Comparison of ENCODE assay signal across 20 mouse cellular contexts in the genomic region with DNA sequence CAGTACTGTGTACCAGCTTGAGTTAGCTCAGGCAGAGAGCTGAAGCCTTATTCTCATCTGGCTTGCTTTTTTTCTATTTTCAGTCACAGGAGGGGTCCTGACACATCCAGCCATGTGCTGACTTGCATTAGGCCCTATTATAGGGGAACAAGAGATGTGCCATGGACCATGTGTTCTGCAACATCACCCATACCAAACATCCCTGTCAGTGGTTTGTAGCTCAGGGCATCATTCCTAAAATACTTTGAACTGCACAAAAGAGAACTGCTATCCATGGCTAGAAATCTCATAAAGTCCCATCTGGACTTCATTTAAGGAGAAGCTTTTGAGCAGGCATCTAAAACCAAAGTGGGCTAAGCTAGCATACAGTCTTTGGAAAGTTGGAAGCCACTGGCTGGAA.
"Had no signal": no experiment of that assay in that cellular context is flagged by ENCODE, and none has a peak within 500 bp of the region (broad histone marks: within the 10 kb centered on the region; RNA-seq: fewer than 3 reads in every experiment).

No protein-coding gene starts in this region.

- H3K4me3 ChIP-seq: megakaryocyte, embryonic 14.5 days; midbrain, embryonic 13.5 days; midbrain, embryonic 15.5 days; myocyte; neural tube, embryonic 13.5 days; neural tube, embryonic 15.5 days had no signal

- H3K9ac ChIP-seq: lung, embryonic 14.5 days; midbrain, embryonic 13.5 days; midbrain, embryonic 15.5 days; neural tube, embryonic 13.5 days; neural tube, embryonic 15.5 days had no signal

- H3K27me3 ChIP-seq: megakaryocyte, embryonic 14.5 days; midbrain, embryonic 13.5 days; midbrain, embryonic 15.5 days; neural tube, embryonic 13.5 days; neural tube, embryonic 15.5 days had no signal

- H3K4me2 ChIP-seq: lung, embryonic 14.5 days; midbrain, embryonic 11.5 days; midbrain, embryonic 13.5 days; midbrain, embryonic 15.5 days; neural tube, embryonic 13.5 days; neural tube, embryonic 15.5 days had no signal

- H3K27ac ChIP-seq: macrophage; midbrain, embryonic 13.5 days; midbrain, embryonic 15.5 days; neural tube, embryonic 13.5 days; neural tube, embryonic 15.5 days had no signal

- DNase-seq: lung, adult 18-20 months; lung, embryonic 14.5 days; lung, postnatal 14 days; lung, postnatal 36 days; retina, postnatal 1 day; right cerebral cortex, adult 18-20 months; right cerebral cortex, postnatal 25 days; right cerebral cortex, postnatal 4 days; spleen, adult 18-20 months; thymus, adult 18-20 months; thymus, postnatal 14 days; thymus, postnatal 36 days had no signal

- H3K9me3 ChIP-seq: midbrain, embryonic 13.5 days; midbrain, embryonic 15.5 days; neural tube, embryonic 13.5 days; neural tube, embryonic 15.5 days had no signal

- H3K36me3 ChIP-seq: midbrain, embryonic 13.5 days; midbrain, embryonic 15.5 days; neural tube, embryonic 13.5 days; neural tube, embryonic 15.5 days had no signal

- H3K4me1 ChIP-seq: megakaryocyte, embryonic 14.5 days; midbrain, embryonic 13.5 days; midbrain, embryonic 15.5 days; neural tube, embryonic 13.5 days had no signal

- ATAC-seq: midbrain, embryonic 13.5 days; midbrain, embryonic 15.5 days had no signal
